Mouse (Mus musculus) neutrophil, adult 83 days (primary cell): ENCODE measurements around the gene Rpl9-ps1. TPM values are rescaled to one million over a fixed set of nuclear protein-coding genes. Genes with fewer than 3 reads are reported as not detected.

Source experiments
- total RNA-seq, 2 experiments: library from RNA; stranded (reverse); gene quantifications; one replicate each; pipeline ENCODE4 v1.2.4; 2023

Rpl9-ps1 gene
- not detected for total RNA-seq

DNA sequence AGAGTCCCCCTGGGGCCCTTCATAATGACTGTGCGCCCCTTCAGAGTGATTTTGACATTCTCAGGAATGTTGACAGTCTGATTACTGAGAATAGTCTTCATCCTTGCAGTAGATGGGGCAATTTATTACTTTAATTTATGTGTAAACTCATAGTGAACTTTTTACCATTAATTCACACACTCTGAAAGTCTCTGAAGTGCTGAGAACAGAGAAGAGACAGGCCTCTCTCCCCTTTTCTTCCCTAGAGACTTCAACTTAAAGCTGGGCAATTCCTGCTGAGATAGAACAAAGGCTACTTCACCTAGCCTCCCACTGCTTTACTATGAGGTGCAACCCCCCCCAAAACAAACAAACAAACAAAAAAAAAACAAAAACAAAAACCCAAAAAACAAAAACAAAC, at the start of gene Rpl9-ps1:
Rpl9-ps1 (minus strand) TSS at position 101 of the 400 bp plus-strand sequence.

DNA sequence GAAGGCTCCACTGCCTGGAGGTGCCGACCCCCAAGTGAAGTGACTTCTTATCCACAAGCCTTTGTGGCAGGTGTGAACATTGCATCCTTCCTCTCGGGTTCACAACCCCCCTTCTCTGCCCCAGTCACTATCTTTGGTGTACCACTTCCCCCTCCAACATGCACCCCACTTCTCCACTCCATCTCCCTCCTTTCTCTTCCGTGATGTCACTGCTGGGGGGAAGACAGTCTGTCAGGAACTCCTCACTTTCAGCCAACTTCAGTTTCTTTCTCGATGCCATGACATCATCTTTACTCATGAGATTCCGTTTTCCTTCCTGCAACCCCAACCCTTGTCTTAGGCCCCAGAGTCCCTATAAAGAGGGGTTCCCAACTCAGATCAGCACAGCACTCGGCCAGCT, 16.8 kb upstream of the Rpl9-ps1 start, which contains the start of gene Ccl4:
Ccl4 (plus strand) TSS at position 381 of the 400 bp plus-strand sequence.

DNA sequence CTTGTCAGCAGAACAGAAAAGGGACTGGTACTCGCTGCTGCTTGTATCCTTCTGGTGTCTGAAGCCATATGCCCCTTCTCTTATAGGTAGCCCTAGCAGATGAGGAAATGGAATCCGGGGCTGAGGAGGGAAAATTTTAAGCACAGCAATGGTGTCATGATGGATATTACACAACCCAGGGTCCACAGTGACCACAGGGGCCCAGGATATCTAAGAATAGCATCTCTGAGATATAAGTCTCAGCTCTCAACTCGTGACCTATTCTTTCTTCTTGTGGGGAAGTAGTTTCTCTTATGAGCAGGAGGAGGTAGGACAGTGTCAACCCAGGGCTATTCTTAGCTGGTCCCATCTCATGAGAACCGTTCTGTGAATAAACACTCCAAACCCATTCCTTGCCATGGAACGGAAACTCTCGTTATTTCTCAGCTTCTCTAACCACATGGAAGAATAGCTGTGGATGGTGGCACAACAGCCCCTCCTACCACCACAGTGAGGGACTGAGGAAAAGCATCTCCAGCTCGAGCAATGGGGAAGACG, 4.0 kb upstream of the Rpl9-ps1 start, which contains the start of gene Ccl3:
Ccl3 (minus strand) TSS at position 51 of the 537 bp plus-strand sequence.

Other genes with a start within 250 kb of the Rpl9-ps1 start
- gene Rasl10b, start 236.5 kb downstream of the Rpl9-ps1 start, total RNA-seq: under 1 TPM; 0.35 TPM
- gene Gas2l2, start 216.2 kb downstream of the Rpl9-ps1 start, total RNA-seq: under 1 TPM; 0.13 to 0.20 TPM
- 10 to 100 TPM; 49.2 to 61.8 TPM for gene 1700020L24Rik, start 207.9 kb downstream of the Rpl9-ps1 start, total RNA-seq
- gene Mmp28, start 182.6 kb downstream of the Rpl9-ps1 start, total RNA-seq: 1 to 10 TPM; 2.5 TPM
- 10 to 100 TPM; 74.2 to 85.4 TPM for gene Taf15, start 172.5 kb downstream of the Rpl9-ps1 start, total RNA-seq
- not detected for gene Heatr9, start 123.4 kb downstream of the Rpl9-ps1 start, total RNA-seq
- gene Ccl5, start 115.1 kb downstream of the Rpl9-ps1 start, total RNA-seq: 1 to 10 TPM in 1 of 2 experiments, under 1 TPM in 1; 0.99 to 2.0 TPM
- gene Ccl9, start 67.0 kb downstream of the Rpl9-ps1 start, total RNA-seq: 100 to 1,000 TPM; 149 to 171 TPM
- gene Ccl6, start 52.5 kb downstream of the Rpl9-ps1 start, total RNA-seq: 100 to 1,000 TPM; 752 to 851 TPM
- 100 to 1,000 TPM in 1 of 2 experiments, 10 to 100 TPM in 1; 88.6 to 122 TPM for gene Ccl3, start 3.7 kb upstream of the Rpl9-ps1 start, total RNA-seq
- gene Ccl4, start 17.0 kb upstream of the Rpl9-ps1 start, total RNA-seq: 10 to 100 TPM; 17.5 to 20.5 TPM
- gene Wfdc17, start 58.4 kb upstream of the Rpl9-ps1 start, total RNA-seq: 10 to 100 TPM; 28.0 to 34.8 TPM
- 1 to 10 TPM in 1 of 2 experiments, not detected in 1; 1.5 TPM for gene Wfdc18, start 63.4 kb upstream of the Rpl9-ps1 start, total RNA-seq
- gene Wfdc21, start 101.3 kb upstream of the Rpl9-ps1 start, total RNA-seq: 100 to 1,000 TPM; 660 to 716 TPM
- gene Heatr6, start 108.1 kb upstream of the Rpl9-ps1 start, total RNA-seq: 10 to 100 TPM; 29.5 to 38.3 TPM
- gene Hnf1b, start 204.4 kb upstream of the Rpl9-ps1 start, total RNA-seq: under 1 TPM in 1 of 2 experiments, not detected in 1; 0.18 TPM